Mouse (Mus musculus) E14TG2a.4 (cell line): ENCODE data around the gene Hspd1.

ENCODE experiments used
- H3K27me3 ChIP-seq: 2 replicates; pipeline ENCODE4 v1.6.1; 2014; ENCODE audit warnings: low read length, control low read depth; ENCODE audit not compliant: insufficient read depth
- H3K36me3 ChIP-seq: 2 replicates; pipeline ENCODE4 v1.6.1; 2014; ENCODE audit warnings: low read length, control low read depth; ENCODE audit not compliant: insufficient read depth
- H3K4me1 ChIP-seq: replicated peaks from 2 replicates; pipeline ENCODE4 v1.6.1; 2014; ENCODE audit warnings: low read depth, low read length, control low read depth
- H3K4me3 ChIP-seq: replicated peaks from 2 replicates; pipeline ENCODE4 v1.5.1; 2014; ENCODE audit warnings: mild to moderate bottlenecking, low read length
- H3K9me3 ChIP-seq: 2 replicates; pipeline ENCODE4 v1.6.1; 2014; ENCODE audit warnings: low read length, control low read depth
- CTCF ChIP-seq: conservative IDR thresholded peaks from 2 replicates; pipeline ENCODE4 v1.5.1; 2014; ENCODE audit warnings: low read length
- NANOG ChIP-seq: IDR thresholded peaks from 2 replicates; pipeline ENCODE4 v1.6.1; 2014; ENCODE audit warnings: borderline replicate concordance, low read length, mixed read lengths
- POU5F1 ChIP-seq: IDR thresholded peaks from 2 replicates; pipeline ENCODE4 v1.6.1; 2014; ENCODE audit warnings: low read length, borderline replicate concordance

Hspd1 gene

GRCm38 (mm10) chr1:55087932-55088610 is at the start of gene Hspd1, which contains the start of gene Hspe1:
TSS of gene Hspd1 (minus strand) at chr1:55088243.
TSS of gene Hspe1 (plus strand) at chr1:55088132.
- TF ChIP-seq NANOG: no peak
- TF ChIP-seq POU5F1: no peak
- no peak for TF ChIP-seq CTCF
- H3K4me1 ChIP-seq: peaks cover 62% of the 10 kb centered on the region
- H3K27me3 ChIP-seq: no peaks in the 10 kb centered on the region
- H3K36me3 ChIP-seq: peaks cover 81% of the 10 kb centered on the region
- no peaks in the 10 kb centered on the region for H3K9me3 ChIP-seq
- peak within 1 kb of the TSS; percentile 99 for H3K4me3 ChIP-seq

- peaks cover 29% of the 10 kb centered on the region for H3K36me3 ChIP-seq
- no peak overlapping the region for H3K4me3 ChIP-seq
- H3K27me3 ChIP-seq: no peaks in the 10 kb centered on the region
- TF ChIP-seq NANOG: no peak
- TF ChIP-seq POU5F1: no peak
- peak; percentile 43 for TF ChIP-seq CTCF
- no peaks in the 10 kb centered on the region for H3K9me3 ChIP-seq
- H3K4me1 ChIP-seq: peaks cover 48% of the 10 kb centered on the region
These were observed 47.8 kb upstream of the Hspd1 start for GRCm38 (mm10) chr1:55135846-55136245.

GRCm38 (mm10) chr1:55134301-55134700 is 46.3 kb upstream of the Hspd1 start:
- TF ChIP-seq CTCF (no peak), NANOG (no peak), POU5F1 (no peak)
- H3K36me3 ChIP-seq: peaks cover 14% of the 10 kb centered on the region
- H3K27me3 ChIP-seq: no peaks in the 10 kb centered on the region
- peaks cover 56% of the 10 kb centered on the region for H3K4me1 ChIP-seq
- no peaks in the 10 kb centered on the region for H3K9me3 ChIP-seq
- no peak overlapping the region for H3K4me3 ChIP-seq

GRCm38 (mm10) chr1:55133173-55133572 is 45.1 kb upstream of the Hspd1 start:
- TF ChIP-seq NANOG (no peak), POU5F1 (no peak), CTCF (no peak)
- no peaks in the 10 kb centered on the region for H3K27me3 ChIP-seq

GRCm38 (mm10) chr1:55132308-55132707 is 44.3 kb upstream of the Hspd1 start:
- Histone ChIP-seq H3K9me3 (no peaks in the 10 kb centered on the region), H3K36me3 (peaks cover 5% of the 10 kb centered on the region; the same call in 1 of the 2 replicates), H3K27me3 (no peaks in the 10 kb centered on the region), H3K4me3 (peak overlapping the region; percentile 96), H3K4me1 (peaks cover 62% of the 10 kb centered on the region)
- TF ChIP-seq POU5F1 (no peak), NANOG (no peak), CTCF (no peak)

More at GRCm38 (mm10) chr1:55133173-55133572, 45.1 kb upstream of the Hspd1 start:
- peak overlapping the region; percentile 18; the same call in 1 of the 2 replicates for H3K4me3 ChIP-seq
- H3K9me3 ChIP-seq: no peaks in the 10 kb centered on the region
- H3K4me1 ChIP-seq: peaks cover 60% of the 10 kb centered on the region
- peaks cover 12% of the 10 kb centered on the region for H3K36me3 ChIP-seq

GRCm38 (mm10) chr1:55131424-55132014 is 43.5 kb upstream of the Hspd1 start:
- H3K27me3 ChIP-seq: no peaks in the 10 kb centered on the region
- H3K9me3 ChIP-seq: no peaks in the 10 kb centered on the region
- peaks cover 61% of the 10 kb centered on the region for H3K4me1 ChIP-seq
- TF ChIP-seq NANOG (peak; percentile 57; the same call in 1 of the 2 replicates), POU5F1 (no peak), CTCF (no peak)
- no peaks in the 10 kb centered on the region for H3K36me3 ChIP-seq
- peak overlapping the region; percentile 96 for H3K4me3 ChIP-seq

GRCm38 (mm10) chr1:55130943-55131401 is 42.9 kb upstream of the Hspd1 start, which contains the start of gene Mob4:
TSS of gene Mob4 (plus strand) at chr1:55131231.
- peak within 1 kb of the TSS; percentile 96 for H3K4me3 ChIP-seq
- peaks cover 61% of the 10 kb centered on the region for H3K4me1 ChIP-seq
- H3K9me3 ChIP-seq: no peaks in the 10 kb centered on the region
- no peaks in the 10 kb centered on the region for H3K36me3 ChIP-seq
- no peak for TF ChIP-seq CTCF
- TF ChIP-seq POU5F1: no peak
- TF ChIP-seq NANOG: no peak
- no peaks in the 10 kb centered on the region for H3K27me3 ChIP-seq

- TF ChIP-seq CTCF (no peak), NANOG (no peak), POU5F1 (no peak)
- Histone ChIP-seq H3K4me3 (peak overlapping the region; percentile 96), H3K9me3 (peaks cover 4% of the 10 kb centered on the region), H3K4me1 (peaks cover 55% of the 10 kb centered on the region), H3K27me3 (no peaks in the 10 kb centered on the region), H3K36me3 (no peaks in the 10 kb centered on the region)
These were observed 42.3 kb upstream of the Hspd1 start for GRCm38 (mm10) chr1:55130190-55130916.
